Mouse (Mus musculus): ENCODE data around the gene Abt1.

The Abt1 gene

DNA sequence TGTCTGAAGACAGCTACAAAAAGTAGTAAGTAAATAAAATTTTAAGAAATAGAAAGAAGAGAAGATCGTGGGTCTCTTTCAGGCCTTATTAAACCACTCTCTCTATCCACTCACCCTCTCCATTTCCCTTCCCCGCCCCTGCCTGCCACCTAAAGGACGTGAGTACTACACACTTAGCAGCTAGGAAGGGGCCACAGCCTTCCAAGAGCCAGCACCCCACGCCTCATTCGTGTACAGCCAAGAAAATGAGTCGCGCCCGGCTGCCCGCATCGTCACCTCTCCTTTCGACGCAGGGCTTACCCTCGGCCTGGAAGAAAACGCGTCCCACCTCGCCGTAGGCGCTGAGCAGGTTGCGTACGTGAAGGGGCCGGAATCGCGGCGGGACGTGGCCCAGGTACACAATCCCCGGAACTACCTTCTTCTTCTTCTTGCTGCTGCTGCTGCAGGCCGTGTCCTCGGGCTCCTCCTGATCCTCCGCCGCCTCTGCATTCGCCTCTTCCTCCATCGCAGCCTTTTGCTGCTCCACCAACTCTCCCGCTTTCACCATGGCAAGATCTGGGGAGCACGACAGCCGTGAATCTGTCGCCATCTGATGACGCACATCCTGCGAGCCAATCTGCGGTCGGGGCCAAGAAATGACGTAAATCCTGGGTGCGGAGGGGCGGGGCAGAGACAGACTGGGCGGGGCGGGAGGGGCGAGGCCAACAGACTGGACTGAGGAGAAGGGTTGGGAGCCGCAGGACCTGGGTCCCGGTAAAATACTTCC is at the start of gene Abt1:
Gene Abt1, minus strand, starts transcription at position 581 of the 766 bp plus-strand sequence.
- peak; percentile 84 to 88 for DNase-seq (ENCODE audit: low spot score in 2 of 2)

DNA sequence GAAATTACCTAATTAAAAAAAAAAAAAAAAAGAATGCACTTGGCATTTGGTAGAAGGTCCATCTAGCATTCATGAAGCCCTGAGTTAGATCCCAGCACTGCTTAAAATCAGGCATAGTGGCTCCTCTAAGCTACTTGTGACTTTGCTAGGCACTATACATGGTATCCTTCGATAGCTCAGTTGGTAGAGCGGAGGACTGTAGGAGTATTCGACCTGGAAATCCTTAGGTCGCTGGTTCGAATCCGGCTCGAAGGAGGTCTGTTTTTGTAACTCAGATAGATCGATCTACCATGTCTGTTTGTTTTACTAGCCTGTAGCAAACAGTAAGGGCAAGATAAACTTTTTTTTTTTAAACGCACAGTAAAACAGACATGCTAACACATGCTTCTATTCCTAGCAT is 43.2 kb upstream of the Abt1 start:
- DNase-seq (ENCODE audit: low spot score in 2 of 2), result peak; percentile 58 to 61

DNA sequence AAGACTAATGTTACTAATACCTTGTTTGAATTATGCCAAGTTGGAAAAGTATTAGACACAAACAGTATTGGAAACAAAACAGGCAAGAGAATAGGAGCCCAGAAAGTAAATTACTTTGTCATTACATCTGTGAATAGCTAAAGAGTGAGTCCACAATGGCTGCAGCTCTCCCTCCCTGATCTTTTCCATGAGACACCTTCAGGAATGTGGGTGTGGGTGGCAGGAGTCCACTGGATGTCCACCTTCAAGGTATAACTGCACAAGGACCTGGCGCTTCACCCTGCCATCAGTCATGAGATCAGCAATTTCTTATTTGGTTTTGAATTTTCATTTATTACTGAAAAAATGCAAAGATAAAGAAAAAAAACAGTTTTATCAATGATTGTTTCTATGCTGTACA is 42.6 kb upstream of the Abt1 start:
- DNase-seq (ENCODE audit: low spot score in 2 of 2), result no peak

DNA sequence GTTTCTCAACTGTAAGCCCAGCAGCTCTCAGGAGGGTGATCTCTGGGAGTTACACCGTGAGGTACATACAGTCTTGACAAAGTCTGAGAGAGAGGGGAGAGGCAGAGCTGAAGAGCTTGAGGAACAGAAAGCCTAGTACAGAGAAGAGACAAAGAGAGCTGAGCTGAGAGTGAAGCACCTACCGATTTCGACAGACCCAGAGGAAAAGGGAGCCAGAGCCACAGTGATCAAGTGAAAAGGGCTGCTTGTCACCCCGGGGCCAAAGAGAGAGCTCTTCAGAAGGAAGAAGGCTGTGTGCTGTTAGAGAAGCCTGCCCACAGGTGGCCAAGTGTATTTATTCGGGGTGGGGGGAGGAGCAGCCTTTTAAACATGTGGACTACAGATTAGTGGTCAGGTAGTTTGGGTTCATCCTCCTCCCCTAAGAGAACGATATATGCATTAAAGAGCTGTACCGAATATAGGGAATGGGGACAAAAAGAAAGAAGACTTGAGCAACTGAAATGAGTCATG is 42.0 kb upstream of the Abt1 start, which contains the start of gene Btn1a1:
Gene Btn1a1, minus strand, starts transcription at position 302 of the 510 bp plus-strand sequence.
- peak in 1 of 2 experiments; percentile 13 for DNase-seq (ENCODE audit: low spot score in 2 of 2)

DNA sequence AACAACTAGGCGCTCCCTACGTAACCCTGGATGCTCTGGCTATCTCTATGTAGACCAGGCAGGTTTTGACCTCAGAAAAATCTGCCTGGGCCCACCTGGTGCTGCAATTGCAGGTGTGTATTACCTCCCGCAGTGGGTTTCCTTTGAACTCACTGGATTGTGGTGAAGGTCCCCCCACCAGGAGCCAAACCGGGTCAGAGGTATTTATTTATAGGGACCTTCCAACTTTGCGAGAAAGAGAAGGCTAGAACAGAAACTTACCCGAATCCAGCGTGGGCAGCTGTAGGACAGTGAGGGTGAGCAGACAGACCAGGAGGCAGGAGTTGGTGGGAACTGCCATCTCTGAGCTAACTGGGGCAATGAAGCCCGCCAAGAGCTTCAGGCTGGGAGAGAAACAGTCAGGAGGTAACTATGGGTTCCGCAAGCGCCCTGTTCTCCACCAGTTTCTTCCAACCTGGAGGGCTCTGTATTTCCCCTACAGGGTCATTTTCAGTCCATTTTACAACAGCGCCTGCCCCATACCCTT is 41.2 kb upstream of the Abt1 start:
- no peak for DNase-seq (ENCODE audit: low spot score in 2 of 2)

DNA sequence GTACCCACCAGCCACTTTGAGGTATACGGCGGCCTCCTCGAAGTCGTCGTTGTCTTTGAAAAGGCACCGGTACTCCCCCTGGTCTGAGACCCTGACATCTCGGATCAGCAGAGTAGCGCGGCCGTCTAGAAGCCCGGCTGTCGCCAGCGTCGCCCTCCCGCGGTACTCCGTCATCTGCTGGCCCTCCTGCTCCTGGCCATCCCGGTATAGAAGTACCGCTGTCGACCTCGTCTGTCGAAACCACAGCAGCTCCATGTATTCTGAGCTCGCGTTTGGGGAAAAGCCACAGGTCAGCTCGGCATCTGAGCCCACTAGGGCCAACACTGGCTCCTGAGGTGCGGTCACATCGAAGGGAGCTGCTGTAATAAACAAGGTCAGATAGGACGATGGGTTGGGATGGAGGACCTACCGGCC is 40.6 kb upstream of the Abt1 start:
- peak in 1 of 2 experiments; percentile 9 for DNase-seq (ENCODE audit: low spot score in 2 of 2)

DNA sequence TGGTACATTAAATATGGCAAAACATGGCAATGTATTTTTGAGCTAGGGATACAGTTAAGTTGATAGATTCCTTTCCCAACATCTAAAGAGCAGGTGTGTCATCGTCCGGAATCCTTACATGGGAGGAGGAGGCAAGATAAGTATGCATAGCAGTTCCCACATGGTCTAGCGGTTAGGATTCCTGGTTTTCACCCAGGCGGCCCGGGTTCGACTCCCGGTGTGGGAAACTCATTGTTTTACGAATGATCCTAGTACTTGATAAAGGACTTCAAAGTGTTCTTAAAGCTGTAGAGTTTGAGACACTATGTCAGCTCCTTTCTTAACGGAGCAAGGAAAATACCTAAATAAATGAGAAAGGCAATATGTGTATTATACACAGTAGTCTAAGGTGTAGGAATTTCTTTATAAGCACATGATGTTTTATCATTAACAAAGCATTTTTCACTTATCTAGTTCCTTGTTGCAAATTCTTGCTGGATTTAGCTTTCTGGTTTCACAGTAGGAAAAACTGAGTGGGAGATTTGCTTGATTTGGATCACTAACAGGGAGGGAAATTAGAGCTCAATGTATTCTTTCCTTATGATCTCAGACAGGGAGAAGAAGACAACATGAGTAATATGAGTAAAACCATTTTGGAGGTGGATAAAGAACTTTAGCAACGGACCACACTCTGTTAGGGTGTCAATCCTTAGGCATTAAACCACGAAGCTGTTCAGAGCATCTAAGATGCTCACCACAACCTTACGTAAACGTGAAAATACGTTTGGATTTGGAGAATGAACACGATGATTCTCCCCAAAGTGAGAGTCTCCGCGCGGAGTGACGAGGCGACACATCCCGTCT is 39.9 kb upstream of the Abt1 start:
- peak; percentile 37 to 62 for DNase-seq (ENCODE audit: low spot score in 2 of 2)

DNA sequence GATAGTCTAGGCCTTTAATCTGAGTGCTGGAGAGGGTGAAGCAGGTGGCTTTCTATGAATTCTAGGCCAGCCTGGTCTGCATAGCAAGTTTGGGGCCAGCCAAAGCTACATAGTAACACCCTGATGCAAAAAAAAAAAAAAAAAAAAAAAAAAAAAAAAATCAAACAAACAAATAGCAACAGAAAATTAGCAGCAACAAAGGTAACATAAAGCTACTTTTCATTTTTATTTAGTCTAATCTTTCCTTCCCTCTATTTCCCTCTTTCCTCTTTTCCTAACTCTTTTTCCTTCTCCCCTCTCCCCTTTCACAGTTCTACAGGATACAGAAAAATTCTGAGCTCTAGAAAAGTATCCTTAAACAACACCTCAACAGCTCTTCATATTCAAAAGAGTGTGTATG is 39.0 kb upstream of the Abt1 start:
- no peak for DNase-seq (ENCODE audit: low spot score in 2 of 2)

DNA sequence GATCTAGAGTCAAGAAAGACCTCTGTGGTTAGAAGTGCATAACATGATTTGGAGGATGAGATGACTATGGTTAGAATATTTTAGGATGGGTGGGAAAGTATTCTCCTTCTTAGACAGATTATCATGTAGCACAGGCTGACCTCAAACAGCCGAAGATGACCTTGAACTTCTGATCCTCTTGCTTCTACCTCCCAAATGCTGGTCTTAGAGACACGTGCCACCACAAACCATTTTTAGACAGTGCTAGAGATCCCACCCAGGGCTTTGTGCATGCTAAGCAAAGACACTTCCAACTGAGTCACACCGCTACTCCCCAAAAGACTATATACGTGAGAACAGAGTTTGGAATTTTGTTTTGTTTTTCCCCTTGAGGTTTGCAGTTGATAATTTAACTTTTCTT is 38.4 kb upstream of the Abt1 start:
- no peak for DNase-seq (ENCODE audit: low spot score in 2 of 2)

DNA sequence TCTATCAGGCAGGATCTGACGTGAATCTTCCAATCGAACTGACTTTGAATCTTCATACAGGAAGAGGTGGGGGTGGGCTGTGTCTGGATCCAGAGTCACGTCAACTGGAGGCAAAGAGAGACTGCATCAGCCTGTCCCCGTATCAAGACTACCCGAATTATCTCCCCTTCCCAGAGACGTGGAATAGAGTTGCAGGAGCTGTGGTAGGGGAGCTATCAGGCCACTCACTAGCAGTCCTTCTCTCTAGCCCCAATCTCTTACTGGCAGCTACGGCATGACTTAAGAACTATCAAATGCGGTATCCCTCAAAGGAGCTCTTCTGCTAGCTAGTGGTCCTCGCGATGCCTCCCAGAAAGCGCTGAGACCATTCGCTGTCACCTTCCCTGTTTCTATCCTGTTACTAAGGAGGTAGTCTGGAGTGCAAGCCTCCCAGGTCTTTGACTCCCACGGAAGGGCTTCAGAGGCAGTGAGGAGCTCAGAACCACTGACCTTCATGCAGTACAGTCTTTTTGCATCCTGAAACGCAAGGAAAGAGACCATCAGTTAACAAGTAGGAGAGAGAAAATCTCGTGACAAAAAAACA is 35.7 kb upstream of the Abt1 start:
- peak; percentile 15 to 32 for DNase-seq (ENCODE audit: low spot score in 2 of 2)

DNA sequence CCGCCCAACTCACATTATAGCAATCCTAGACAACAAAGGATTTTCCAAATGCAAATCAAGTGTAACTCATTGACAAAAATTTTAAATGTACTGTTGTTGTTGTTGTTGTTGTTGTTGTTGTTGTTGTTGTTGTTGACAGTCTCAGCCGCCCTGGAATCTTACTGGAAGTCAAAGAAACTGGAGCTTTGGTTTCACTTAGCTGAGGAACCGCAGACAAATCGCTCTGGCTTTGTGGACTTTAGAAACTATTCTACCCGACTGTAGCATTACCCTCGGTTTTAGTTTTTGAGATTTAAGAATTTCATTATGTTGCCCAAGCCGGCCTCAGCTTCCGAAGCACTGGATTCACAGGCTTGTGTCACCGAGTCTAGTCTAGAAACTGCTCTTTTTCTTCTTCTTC is 30.3 kb upstream of the Abt1 start:
- no peak for DNase-seq (ENCODE audit: low spot score in 2 of 2)

DNA sequence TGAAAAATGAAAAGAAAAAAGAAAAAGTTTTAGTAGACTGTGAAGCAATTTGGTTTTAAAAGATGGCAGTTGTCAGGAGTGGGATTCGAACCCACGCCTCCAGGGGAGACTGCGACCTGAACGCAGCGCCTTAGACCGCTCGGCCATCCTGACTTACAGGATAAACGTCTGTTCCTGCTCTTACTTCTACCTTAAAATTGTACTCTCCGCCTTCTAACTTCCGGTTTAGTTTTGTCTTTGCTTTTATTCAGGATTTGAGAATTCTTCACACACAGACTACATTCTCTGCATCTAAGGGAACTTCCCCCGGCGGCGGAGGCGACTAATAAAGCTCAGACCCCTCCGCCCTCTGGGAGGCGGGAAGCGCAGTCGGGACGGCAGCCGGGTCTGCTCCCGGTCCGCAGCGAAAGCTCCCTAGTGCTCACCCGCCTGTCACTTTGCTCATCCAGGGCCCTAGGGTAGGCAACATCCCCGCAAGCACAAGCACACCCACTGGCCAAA is 29.7 kb upstream of the Abt1 start:
- peak; percentile 69 to 80 for DNase-seq (ENCODE audit: low spot score in 2 of 2)

DNA sequence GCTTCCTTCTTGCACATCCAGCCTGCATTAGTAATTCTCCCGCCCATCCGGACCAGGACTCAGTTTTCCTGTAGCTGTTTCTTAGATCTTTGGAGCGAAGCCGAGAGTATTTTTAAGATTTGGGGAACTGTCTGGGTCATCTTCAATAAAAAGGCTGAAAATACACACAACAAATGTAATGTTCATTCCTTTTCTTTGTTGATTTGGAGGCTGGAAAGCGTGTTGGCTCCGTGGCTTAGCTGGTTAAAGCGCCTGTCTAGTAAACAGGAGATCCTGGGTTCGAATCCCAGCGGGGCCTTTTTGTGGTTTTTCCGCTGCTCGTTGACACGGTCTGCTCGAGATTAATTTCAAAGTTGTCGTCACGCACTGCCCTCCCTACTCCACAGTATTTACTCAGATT is 26.7 kb upstream of the Abt1 start:
- DNase-seq (ENCODE audit: low spot score in 2 of 2), result peak; percentile 73 to 82

DNA sequence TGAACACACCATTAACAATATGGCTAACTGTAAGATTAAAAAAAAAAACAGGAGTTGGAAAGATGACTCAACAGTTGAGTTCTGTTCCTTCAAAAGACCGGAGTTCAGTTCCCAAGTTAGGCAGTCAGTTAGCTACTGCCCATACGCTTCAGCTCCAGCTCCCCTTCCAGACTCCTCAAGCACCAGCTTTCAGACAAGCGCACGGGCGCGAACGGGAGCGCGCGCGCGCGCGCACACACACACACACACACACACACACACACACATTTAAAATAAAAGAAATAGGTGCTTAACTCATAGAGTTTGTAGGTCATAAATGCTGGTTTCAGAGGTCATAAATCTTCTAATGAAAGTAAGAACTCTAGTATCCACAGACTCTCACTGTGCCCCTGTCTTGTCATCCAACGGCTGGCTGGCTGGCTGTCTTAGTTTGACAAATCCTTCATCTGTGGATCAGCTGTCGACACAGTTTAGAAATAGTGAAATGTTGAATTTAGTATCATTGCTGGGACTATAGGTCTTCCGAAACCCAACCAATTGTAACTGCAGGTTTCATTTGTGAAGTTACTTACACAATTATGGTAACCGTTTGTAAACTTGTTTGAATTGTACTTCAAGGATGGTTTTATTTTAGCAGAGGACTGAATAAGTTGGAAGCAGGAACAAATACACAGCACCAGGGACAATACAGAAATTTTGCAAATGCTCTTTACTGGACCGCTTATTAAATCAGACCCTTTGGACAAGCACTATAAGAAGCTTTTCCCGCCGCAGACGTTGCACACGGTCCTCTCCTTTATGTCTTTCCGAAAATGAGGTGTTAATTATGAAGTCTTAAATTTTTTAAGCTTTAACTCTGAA is 25.8 kb upstream of the Abt1 start:
- DNase-seq (ENCODE audit: low spot score in 2 of 2), result peak in 1 of 2 experiments; percentile 24

DNA sequence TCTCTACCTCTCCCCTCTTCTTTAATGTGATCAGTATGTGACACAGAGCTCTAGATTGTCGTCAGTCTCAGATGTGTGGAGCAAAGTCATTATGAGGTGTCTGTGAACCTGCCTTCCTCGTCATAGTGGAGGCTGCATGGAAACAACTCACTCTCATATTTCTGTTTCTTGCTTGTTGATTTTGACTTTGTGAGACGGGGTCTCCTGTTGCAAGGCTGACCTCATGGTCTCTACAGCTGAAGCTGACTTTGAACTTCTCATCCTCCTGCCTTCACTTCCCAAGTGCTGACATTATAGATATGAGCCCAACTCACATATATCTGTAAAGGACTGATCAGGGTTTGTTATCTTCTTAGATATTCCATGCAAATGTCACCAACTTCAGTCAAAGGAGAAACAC is 25.1 kb upstream of the Abt1 start:
- no peak for DNase-seq (ENCODE audit: low spot score in 2 of 2)

DNA sequence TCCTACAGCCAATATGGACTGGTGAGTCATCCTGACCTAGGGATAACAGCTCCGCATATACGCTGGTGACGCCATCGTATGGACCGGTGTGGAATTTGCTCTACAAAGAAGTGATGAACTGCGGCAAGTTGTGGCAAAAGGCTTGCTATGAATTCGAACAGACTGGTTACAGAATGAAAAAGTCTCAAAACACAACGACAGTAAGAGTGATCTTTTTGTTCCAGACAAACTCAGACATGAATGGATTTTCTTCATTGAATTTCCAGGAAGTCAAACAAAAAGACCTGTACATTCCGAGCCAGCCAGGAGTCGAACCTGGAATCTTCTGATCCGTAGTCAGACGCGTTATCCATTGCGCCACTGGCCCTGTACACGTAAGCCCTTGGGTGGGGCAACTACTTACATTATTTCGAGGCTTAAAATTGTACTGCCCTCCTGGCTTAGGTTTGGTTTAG is 22.9 kb upstream of the Abt1 start:
- peak; percentile 73 to 85 for DNase-seq (ENCODE audit: low spot score in 2 of 2)

DNA sequence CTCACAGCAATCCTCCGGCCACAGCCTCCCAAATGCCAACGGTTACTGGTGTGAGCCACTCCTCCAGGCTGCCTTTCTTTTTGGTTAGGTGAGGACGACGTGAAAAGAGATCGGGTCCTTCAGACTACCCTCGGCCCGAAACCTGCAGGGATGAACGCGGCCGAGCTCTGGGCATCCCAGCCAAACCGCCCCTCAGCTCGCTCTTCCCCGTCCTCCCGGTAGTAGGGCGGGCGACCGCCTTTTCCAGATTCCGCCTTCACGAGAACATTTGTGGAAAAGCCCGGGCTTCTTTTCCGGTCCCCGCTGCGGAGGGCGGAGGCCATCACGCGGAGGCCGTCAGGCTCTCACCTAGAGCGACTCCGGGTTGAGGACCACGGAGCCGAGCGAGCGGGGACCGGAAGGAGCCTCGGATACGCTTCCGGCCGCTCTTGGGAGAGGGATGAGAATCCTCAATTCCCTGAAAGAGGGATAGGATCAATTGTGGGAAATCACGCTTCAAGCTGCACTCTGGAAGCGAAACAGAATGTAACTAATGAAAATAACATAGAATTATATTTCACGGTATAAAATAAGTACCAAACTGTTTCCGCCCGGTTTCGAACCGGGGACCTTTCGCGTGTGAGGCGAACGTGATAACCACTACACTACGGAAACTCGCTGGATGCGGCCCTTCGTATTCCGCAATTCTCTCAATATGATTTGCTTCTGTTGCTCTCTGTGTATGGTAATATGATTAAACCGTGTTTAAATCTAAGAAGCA is 22.1 kb upstream of the Abt1 start:
- peak; percentile 84 to 92 for DNase-seq (ENCODE audit: low spot score in 2 of 2)

DNA sequence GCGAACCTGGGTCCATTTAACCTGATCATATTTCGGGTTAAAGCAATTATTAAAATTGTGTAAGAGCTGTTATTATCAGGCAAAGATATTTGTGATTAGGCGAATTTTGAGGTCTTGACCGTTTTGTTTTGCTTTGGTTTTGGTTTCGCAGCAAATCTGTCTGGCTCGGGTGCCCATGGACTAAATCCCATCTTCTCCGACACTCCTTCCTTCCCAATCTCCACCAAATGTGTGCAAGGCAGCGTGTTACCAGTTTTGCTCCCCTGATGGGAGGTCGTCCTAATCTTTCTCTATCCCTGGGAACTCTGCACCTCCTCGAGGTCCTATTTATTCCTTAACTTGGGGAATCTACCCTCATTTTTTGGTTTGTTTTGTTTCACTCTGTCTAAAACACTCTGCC is 21.5 kb upstream of the Abt1 start:
- no peak for DNase-seq (ENCODE audit: low spot score in 2 of 2)

DNA sequence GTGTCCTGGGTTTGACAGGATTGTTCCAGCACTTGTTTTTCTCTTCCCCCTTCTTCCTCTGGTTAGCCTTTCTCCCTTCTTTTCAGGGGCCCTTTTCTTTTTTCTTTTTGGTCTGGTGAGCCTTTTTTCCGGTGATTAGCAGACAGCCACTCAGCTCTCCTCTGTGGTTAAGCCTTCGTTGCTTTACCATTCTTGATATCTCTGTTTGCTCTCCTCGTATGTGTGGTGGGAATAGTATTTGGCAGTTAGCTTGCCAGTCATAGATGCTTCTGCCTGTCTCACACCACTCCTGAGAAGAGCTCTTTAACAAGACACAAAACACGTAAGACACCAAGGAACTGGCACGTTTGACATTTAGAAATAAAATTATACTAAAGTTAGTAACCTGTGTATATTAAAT is 20.8 kb upstream of the Abt1 start:
- DNase-seq (ENCODE audit: low spot score in 2 of 2), result no peak

DNA sequence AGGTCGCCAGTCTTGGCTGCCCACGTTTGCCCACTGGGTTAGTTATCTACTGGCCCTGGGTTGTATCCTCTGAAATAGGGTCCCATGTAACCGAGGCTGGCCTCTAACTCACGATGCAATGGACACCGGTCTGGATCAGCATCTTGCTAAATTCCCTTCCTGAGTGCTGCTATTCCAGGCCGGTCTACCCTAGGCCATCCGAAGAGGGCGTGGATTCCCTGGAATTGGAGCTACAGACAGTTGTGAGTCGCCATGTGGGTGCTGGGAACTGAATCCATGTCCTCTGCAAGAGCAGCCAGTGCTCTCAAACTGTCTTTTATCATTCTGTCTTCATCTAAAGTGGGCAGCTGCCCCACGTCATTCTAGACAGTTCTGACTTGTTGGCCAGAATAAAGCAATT is 16.2 kb upstream of the Abt1 start:
- no peak for DNase-seq (ENCODE audit: low spot score in 2 of 2)
